Mouse (Mus musculus): ENCODE data around the gene Hydin.

The Hydin gene

GRCm38 (mm10) chr8:110630571-110631071, 363.8 kb downstream of the Hydin start:
- peak; percentile 5 for DNase-seq (ENCODE audit: low read depth, low spot score)

GRCm38 (mm10) chr8:110631201-110631600, 364.4 kb downstream of the Hydin start:
- no peak for DNase-seq (ENCODE audit: low read depth, low spot score)

DNA sequence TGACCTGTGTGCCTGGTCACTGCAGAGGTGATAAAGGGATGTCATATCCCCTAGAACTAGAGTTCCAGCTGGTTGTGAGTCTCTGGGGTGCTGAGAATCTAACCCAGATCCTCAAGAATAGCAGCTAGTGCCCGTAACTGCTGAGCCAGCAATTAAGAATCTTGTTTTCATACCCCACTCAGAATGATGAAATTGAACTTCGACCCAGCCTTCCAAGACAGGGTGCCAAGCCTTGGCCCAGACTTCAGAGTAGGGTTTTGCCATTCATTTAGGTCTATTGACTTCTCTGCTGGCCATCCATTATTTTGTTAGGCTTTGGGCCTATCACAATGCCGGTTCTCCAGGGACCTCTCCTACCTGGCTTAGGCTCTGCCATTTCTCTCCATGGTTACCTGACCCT, 367.0 kb downstream of the Hydin start:
- DNase-seq (ENCODE audit: low read depth, low spot score), result no peak

DNA sequence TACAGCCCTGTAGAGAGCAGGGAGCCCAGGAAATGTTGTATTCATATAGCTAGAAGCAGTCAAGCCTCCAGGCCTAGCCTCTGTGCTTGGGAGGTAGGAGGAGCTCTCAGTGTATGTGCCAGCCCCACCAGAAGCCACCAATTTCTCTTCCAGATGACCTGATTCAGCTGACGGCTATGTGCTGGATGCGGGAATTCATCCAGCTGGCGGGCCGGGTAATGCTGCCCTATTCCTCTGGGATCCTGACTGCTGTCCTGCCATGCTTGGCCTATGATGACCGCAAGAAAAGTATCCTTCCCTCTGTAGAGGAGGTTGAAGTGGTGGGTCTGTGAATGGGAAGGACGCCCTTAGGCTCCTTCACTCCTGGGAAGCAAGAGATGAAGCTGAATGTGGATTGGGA, 369.4 kb downstream of the Hydin start:
- DNase-seq (ENCODE audit: low read depth, low spot score), result no peak

DNA sequence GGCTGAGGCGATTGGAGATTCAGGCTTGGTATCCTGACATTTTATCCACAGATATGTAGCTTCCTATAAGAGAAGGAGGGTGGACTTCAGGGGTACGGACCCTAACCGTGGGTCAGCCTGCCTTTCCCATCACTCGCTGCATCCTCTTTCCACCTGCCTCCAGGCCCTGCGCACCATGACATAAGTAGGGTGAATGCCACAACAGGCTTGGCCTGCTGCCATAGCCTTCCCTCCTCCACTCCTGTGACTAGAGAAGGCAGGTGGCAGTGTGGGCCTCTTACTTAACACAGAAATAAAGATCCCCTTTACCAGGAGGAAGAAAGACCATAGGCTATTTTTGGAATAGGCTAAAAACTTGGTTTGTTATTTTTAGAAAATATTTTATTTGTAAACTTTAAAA, 375.6 kb downstream of the Hydin start:
- DNase-seq (ENCODE audit: low read depth, low spot score), result no peak

- no peak for DNase-seq (ENCODE audit: low read depth, low spot score)
Measured at GRCm38 (mm10) chr8:110643177-110643576, 376.4 kb downstream of the Hydin start.

DNA sequence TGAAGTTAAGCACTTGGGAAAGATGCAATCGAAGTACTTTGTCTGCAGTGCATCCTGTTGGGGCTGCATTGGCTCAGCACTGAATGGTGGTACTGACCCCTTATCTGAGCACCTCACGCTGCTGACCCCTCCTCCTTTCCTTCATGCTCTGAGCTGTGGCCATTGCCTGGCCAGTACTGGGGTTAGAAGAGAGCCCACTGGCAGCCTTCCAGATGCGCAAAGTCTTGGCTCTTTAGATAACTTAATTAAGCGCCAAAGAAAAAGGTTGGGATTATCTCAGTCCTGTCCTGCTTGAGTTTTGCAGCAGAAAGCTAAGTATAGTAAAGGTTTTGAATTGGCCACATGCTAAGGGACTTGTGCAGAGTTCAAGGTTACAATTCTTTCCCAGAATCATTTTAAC, 377.6 kb downstream of the Hydin start:
- DNase-seq (ENCODE audit: low read depth, low spot score), result no peak

DNA sequence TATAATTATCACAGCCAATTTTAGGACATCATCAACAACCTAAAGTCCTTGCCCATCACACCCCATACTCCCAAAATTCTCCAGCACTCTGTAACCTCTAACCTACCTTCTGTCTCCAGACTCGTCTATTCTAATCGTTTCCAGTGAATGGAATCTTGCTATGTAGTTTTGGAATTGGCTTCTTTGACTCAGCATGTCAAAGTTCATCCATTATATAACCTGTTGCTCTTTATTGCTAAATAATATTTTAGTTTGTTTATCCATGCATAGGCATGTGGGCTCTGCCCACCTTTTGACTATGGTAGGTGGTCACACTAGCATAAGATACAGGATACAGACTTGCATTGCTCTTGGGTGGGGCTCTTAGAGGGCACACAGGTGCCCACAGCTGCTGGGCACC, 378.1 kb downstream of the Hydin start:
- no peak for DNase-seq (ENCODE audit: low read depth, low spot score)

GRCm38 (mm10) chr8:110645340-110645739, 378.6 kb downstream of the Hydin start:
- DNase-seq (ENCODE audit: low read depth, low spot score), result no peak

GRCm38 (mm10) chr8:110646064-110646463, 379.3 kb downstream of the Hydin start:
- DNase-seq (ENCODE audit: low read depth, low spot score), result peak; percentile 31

DNA sequence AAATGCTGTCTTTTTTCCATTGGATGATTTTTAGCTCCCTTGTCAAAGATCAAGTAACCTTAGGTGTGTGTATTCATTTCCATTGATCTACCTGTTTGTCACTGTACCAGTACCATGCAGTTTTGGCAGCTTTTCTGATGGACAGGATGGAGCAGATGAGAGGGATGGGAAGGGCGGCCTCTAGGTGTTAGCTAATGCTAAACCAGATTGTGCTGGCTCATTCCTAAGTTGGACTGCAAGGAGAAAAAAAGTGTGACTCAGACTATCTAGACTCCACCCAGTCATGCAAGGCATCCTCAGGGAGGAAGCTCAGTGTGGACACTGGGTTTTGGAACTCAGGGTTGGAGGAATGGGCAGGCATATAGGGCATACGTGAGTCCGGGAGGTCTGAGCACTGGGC, 381.8 kb downstream of the Hydin start:
- DNase-seq (ENCODE audit: low read depth, low spot score), result no peak

DNA sequence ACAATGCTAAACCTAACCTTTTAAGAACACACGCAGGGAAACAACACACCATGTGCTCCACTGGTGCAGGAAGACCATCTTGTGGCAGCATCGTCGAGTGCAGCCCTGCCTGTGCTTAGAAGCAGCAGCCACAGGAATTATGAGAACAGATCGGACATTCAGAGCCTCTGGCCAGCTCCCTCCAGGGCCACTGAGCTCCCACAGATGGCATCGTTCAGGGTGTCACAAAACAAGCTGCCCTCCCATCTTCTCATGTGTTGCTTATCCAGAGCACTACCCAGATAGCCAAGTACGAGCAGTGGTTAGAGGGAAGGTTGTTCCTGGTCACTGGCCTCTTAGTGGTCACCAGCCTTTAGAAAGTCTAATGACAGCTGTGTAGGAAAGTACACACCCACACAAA, 382.5 kb downstream of the Hydin start:
- no peak for DNase-seq (ENCODE audit: low read depth, low spot score)

GRCm38 (mm10) chr8:110650838-110651237, 384.1 kb downstream of the Hydin start:
- no peak for DNase-seq (ENCODE audit: low read depth, low spot score)

DNA sequence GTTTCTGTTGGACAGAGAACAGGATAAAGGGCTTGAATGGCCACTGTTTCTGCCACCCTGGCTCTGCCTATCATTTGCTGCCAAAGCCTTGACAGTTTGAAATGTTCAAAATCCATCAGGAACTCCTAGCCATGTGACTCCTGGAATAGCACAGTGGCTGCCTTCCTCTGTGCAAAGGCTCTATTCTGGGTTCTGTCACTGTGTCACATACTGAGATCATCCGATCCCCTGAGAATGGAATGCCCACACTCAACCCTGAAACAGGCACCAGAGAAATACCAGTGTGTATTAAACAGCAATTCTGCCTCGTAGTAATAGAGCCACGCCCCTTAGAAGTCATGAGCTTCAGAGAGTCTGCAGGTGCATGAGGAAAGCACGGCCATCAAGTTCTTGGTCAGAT, 385.1 kb downstream of the Hydin start:
- no peak for DNase-seq (ENCODE audit: low read depth, low spot score)

DNA sequence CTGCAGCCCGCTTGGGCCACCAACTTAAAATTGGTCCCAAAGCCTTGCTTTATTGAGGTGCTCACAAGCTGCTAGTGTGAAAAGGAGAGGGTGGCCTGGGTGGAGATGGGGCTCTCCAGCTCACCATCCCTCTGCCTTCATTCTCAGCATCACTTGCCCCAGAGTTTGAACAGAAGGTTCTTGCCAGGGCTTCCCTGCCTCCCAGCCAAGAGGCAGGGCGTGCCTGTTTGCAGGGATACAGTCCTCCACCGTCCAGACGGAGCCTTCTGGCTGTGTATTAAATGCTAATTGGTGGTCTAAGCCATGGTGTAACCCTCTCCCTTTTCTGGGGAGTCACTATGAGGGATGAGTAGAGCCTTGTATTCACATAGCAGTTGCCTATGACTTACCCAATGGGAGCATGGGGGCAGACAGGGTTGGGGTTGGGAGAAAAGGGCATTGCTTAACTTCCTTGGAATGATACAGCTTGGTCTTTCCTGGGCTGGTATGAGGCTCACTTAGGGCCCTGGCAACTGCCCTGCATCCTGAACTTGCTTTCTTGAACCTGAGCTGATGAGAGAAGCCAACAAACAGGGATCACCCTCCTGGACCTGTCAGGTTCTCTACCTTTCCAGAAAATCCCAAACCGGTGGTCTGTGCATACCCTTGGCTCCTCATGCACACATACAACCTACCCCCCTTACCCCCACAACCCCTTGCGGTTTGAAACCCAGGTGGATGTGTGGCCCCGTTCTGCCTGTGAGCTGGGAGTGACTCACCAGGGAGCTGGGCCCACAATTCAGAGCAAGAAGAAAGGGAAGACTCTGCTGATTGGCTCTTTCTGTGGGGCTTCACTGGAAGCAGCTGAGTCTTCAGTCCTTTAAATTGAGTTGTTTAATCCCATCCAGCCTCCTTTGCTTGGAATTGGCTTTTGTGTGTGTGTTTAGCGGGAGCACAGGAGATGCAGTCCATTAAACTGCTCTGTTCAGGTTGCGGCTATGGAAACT, 387.6 kb downstream of the Hydin start:
- DNase-seq (ENCODE audit: low read depth, low spot score), result no peak

DNA sequence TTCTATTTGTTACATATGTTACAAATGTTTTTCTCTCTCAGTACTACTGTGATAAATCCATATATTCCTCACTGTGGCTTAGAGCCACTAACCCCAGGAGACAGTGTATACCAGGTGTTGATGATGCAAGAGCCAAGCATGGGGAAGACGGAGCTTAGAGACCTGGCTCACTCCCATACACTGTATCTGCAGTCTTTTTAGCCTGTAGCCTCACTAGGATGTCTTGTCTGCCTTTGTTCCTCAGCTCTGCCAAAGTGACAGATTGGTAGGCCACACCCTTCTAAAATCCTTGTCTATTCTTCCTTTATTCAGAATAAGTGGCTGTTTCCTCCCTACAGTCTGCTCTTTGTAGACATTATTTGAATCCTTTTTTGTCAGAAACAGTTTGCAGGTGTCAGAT, 389.1 kb downstream of the Hydin start:
- no peak for DNase-seq (ENCODE audit: low read depth, low spot score)

DNA sequence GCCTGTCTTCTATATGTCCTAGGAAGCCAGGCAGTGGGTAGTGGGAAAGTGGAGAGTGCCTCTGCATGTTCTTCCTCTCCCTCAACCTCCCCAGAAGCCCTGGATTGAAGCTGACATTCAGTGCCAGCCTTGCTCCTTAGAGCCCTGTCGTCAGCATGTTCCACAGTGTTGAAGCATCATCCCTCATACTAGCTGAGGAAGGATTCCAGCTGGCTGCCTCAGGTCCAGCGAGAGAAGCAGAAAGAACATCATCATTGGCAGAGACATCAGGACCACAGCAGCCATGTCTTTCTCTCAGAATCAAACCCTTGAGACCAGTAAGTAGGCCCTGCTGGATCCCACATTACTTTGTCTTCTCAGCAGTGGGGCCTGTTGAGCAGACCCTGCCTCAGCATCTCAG, 390.9 kb downstream of the Hydin start:
- DNase-seq (ENCODE audit: low read depth, low spot score), result no peak
